Mouse (Mus musculus) thymus, postnatal 36 days (tissue): ENCODE results near the gene Akap2.

Experiments
- DNase-seq, 2 experiments: peaks; one replicate each; pipeline ENCODE4 v3.0.0; 2022; ENCODE audit warnings: mixed read lengths in 2 of 2

The Akap2 gene

GRCm38 (mm10) chr4:57798286-57799018 is 81.0 kb downstream of the Akap2 start:
- no peak for DNase-seq

- no peak for DNase-seq
Observed at GRCm38 (mm10) chr4:57799297-57799696, 81.8 kb downstream of the Akap2 start.

- no peak for DNase-seq
Observed at GRCm38 (mm10) chr4:57801239-57801638, 83.8 kb downstream of the Akap2 start.

- no peak for DNase-seq
Observed at GRCm38 (mm10) chr4:57801986-57802385, 84.5 kb downstream of the Akap2 start.

- DNase-seq: no peak
Observed at GRCm38 (mm10) chr4:57802411-57802810, 85.0 kb downstream of the Akap2 start.

- DNase-seq: no peak
Observed at GRCm38 (mm10) chr4:57804902-57805301, 87.4 kb downstream of the Akap2 start.

- no peak for DNase-seq
Observed at GRCm38 (mm10) chr4:57809449-57809848, 92.0 kb downstream of the Akap2 start.

GRCm38 (mm10) chr4:57812075-57812474 is 94.6 kb downstream of the Akap2 start:
- peak; percentile 57 to 71 for DNase-seq

- peak; percentile 54 to 65 for DNase-seq
Observed at GRCm38 (mm10) chr4:57812916-57813575, 95.6 kb downstream of the Akap2 start.

GRCm38 (mm10) chr4:57813576-57813945 is 96.1 kb downstream of the Akap2 start:
- DNase-seq: peak; percentile 65 to 78

- DNase-seq: no peak
Observed at GRCm38 (mm10) chr4:57815355-57815754, 97.9 kb downstream of the Akap2 start.

- DNase-seq: no peak
Observed at GRCm38 (mm10) chr4:57816146-57816545, 98.7 kb downstream of the Akap2 start.

GRCm38 (mm10) chr4:57820839-57821374 is 103.5 kb downstream of the Akap2 start:
- no peak for DNase-seq

- peak in 1 of 2 experiments; percentile 18 for DNase-seq
Observed at GRCm38 (mm10) chr4:57821556-57822356, 104.3 kb downstream of the Akap2 start.

- peak; percentile 49 to 71 for DNase-seq
Observed at GRCm38 (mm10) chr4:57822641-57823040, 105.2 kb downstream of the Akap2 start.

- DNase-seq: no peak
Observed at GRCm38 (mm10) chr4:57824626-57825240, 107.3 kb downstream of the Akap2 start.

GRCm38 (mm10) chr4:57826272-57826671 is 108.8 kb downstream of the Akap2 start:
- no peak for DNase-seq

- DNase-seq: no peak
Observed at GRCm38 (mm10) chr4:57829131-57829530, 111.7 kb downstream of the Akap2 start.

- DNase-seq: no peak
Observed at GRCm38 (mm10) chr4:57829740-57830139, 112.3 kb downstream of the Akap2 start.

- DNase-seq: peak; percentile 31 to 48
Observed at GRCm38 (mm10) chr4:57832318-57832717, 114.9 kb downstream of the Akap2 start.

GRCm38 (mm10) chr4:57833060-57833459 is 115.6 kb downstream of the Akap2 start:
- DNase-seq: peak; percentile 26 to 55

GRCm38 (mm10) chr4:57834141-57834540 is 116.7 kb downstream of the Akap2 start:
- peak in 1 of 2 experiments; percentile 49 for DNase-seq

GRCm38 (mm10) chr4:57837089-57837488 is 119.6 kb downstream of the Akap2 start:
- DNase-seq: no peak
